Mouse (Mus musculus): ENCODE results near the gene Serf2. TPM values are rescaled to one million over a fixed set of nuclear protein-coding genes. Genes with fewer than 3 reads are reported as not detected.

Serf2 gene
- polyA plus RNA-seq, 2 experiments from 2014 or later = 677 to 841 TPM

- ATAC-seq = no peak
Observed at GRCm38 (mm10) chr2:121507173-121507950, 58.4 kb downstream of the Serf2 start.

Other genes starting within 250 kb of the Serf2 start
- 10 to 100 TPM; 31.6 to 38.7 TPM for gene Trp53bp1, start 177.8 kb upstream of the Serf2 start, polyA plus RNA-seq (2017; shearing (Covaris generic))
- gene Map1a, start 159.6 kb upstream of the Serf2 start, polyA plus RNA-seq (2017; shearing (Covaris generic)) = under 1 TPM; 0.03 to 0.09 TPM
- 1 to 10 TPM; 6.8 to 9.5 TPM for gene Ppip5k1, start 93.8 kb upstream of the Serf2 start, polyA plus RNA-seq (2017; shearing (Covaris generic))
- not detected for gene Ckmt1, start 91.5 kb upstream of the Serf2 start, polyA plus RNA-seq (2017; shearing (Covaris generic))
- under 1 TPM; 0.10 to 0.35 TPM for gene Strc, start 62.0 kb upstream of the Serf2 start, polyA plus RNA-seq (2017; shearing (Covaris generic))
- 100 to 1,000 TPM; 665 to 860 TPM for gene Pdia3, start 35.4 kb upstream of the Serf2 start, polyA plus RNA-seq (2017; shearing (Covaris generic))
- 1 to 10 TPM; 2.3 to 3.4 TPM for gene Catsper2, start 35.4 kb upstream of the Serf2 start, polyA plus RNA-seq (2017; shearing (Covaris generic))
- 1 to 10 TPM; 1.6 to 1.7 TPM for gene Ell3, start 4.9 kb upstream of the Serf2 start, polyA plus RNA-seq (2017; shearing (Covaris generic))
- 100 to 1,000 TPM; 114 to 126 TPM for gene Hypk, start 4.1 kb downstream of the Serf2 start, polyA plus RNA-seq (2017; shearing (Covaris generic))
- gene Serinc4, start 7.6 kb downstream of the Serf2 start, polyA plus RNA-seq (2017; shearing (Covaris generic)) = under 1 TPM in 1 of 2 experiments, not detected in 1; 0.33 TPM
- 10 to 100 TPM; 88.2 to 89.2 TPM for gene Mfap1b, start 24.9 kb downstream of the Serf2 start, polyA plus RNA-seq (2017; shearing (Covaris generic))
- 10 to 100 TPM; 28.6 to 43.0 TPM for gene Mfap1a, start 57.5 kb downstream of the Serf2 start, polyA plus RNA-seq (2017; shearing (Covaris generic))
- gene Wdr76, start 57.5 kb downstream of the Serf2 start, polyA plus RNA-seq (2017; shearing (Covaris generic)) = 10 to 100 TPM in 1 of 2 experiments, 1 to 10 TPM in 1; 7.2 to 11.2 TPM